Mouse (Mus musculus) lung, adult 2 months (tissue): Measurements from ENCODE around the gene Olfr1145.

ENCODE experiments used
- CTCF ChIP-seq: fragments of 200-500 bp; IDR thresholded peaks from 2 replicates; pipeline ENCODE4 v1.5.1; 2011; ENCODE audit warnings: mild to moderate bottlenecking, low read length, control low read depth; ENCODE audit not compliant: insufficient read depth
- POLR2A ChIP-seq: fragments of 200-500 bp; IDR thresholded peaks from 2 replicates; pipeline ENCODE4 v1.6.1; 2011; ENCODE audit warnings: low read depth, mild to moderate bottlenecking, control low read depth, low read length, borderline replicate concordance; ENCODE audit errors: extremely low read depth

- TF ChIP-seq POLR2A (no peak), CTCF (no peak)
These were observed 34.1 kb downstream of the Olfr1145 start, which contains the start of gene Olfr1150-ps1 for GRCm38 (mm10) chr2:87843693-87844092.
